Mouse (Mus musculus) heart, embryonic 14.5 days (tissue): ENCODE results near the gene Slc25a51. TPM values are rescaled to one million over a fixed set of nuclear protein-coding genes. Genes with fewer than 3 reads are reported as not detected.

Experiments
- ATAC-seq: fragments of 200-750 bp; cut with Nextera tagmentation; 2 replicates; pipeline ENCODE4 v1.8.0; 2017; ENCODE audit warnings: low read depth, moderate TSS enrichment; ENCODE audit not compliant: insufficient number of reproducible peaks, insufficient read depth, low FRiP score
- H3K27ac ChIP-seq, 2 experiments: fragments of 200-500 bp in 1 of 2; fragments of 300-500 bp in 1 of 2; sonication (generic) in 1 of 2; replicated peaks in 1 of 2; 2 replicates each; pipeline ENCODE4 v1.5.1; 2012 to 2014; ENCODE audit warnings: low read depth in 2 of 2, low read length in 2 of 2, control low read depth in 1 of 2, mild to moderate bottlenecking in 1 of 2, mixed read lengths in 1 of 2; ENCODE audit not compliant: control insufficient read depth in 1 of 2, insufficient read depth in 1 of 2
- H3K27me3 ChIP-seq: fragments of 300-500 bp; sonication (generic); 2 replicates; pipeline ENCODE4 v1.6.1; 2014; ENCODE audit warnings: mild to moderate bottlenecking, low read length, control low read depth; ENCODE audit not compliant: control insufficient read depth, insufficient read depth
- H3K36me3 ChIP-seq: fragments of 300-500 bp; sonication (generic); 2 replicates; pipeline ENCODE4 v1.6.1; 2014; ENCODE audit warnings: mild to moderate bottlenecking, control low read depth, low read length, mixed read lengths; ENCODE audit not compliant: control insufficient read depth, insufficient read depth
- H3K4me1 ChIP-seq, 2 experiments: fragments of 200-500 bp in 1 of 2; fragments of 300-500 bp in 1 of 2; sonication (generic) in 1 of 2; 2 replicates each; pipeline ENCODE4 v1.6.1; 2012 to 2014; ENCODE audit warnings: low read length in 2 of 2, control low read depth in 1 of 2, mixed read lengths in 1 of 2; ENCODE audit not compliant: control insufficient read depth in 2 of 2, insufficient read depth in 2 of 2
- H3K4me2 ChIP-seq: fragments of 300-500 bp; sonication (generic); 2 replicates; pipeline ENCODE4 v1.6.1; 2014; ENCODE audit warnings: mild to moderate bottlenecking, low read length
- H3K4me3 ChIP-seq, 2 experiments: fragments of 200-500 bp in 1 of 2; fragments of 300-500 bp in 1 of 2; sonication (generic) in 1 of 2; 2 replicates each; pipeline ENCODE4 v1.5.1; 2012 to 2014; ENCODE audit warnings: low read length in 2 of 2, mild to moderate bottlenecking in 2 of 2, control low read depth in 1 of 2, low read depth in 1 of 2, moderate library complexity in 1 of 2; ENCODE audit not compliant: control insufficient read depth in 1 of 2, insufficient read depth in 1 of 2
- H3K9ac ChIP-seq: fragments of 300-500 bp; sonication (generic); 2 replicates; pipeline ENCODE4 v1.6.1; 2014; ENCODE audit warnings: mild to moderate bottlenecking, low read length
- H3K9me3 ChIP-seq: fragments of 300-500 bp; sonication (generic); 2 replicates; pipeline ENCODE4 v1.6.1; 2016; ENCODE audit warnings: low read length, control low read depth; ENCODE audit not compliant: control insufficient read depth
- WGBS: fragments of 180-500 bp; shearing (Covaris S2); extraction: QIAGEN DNeasy Blood & Tissue Kit; methylation state at CpG from one replicate; pipeline ENCODE4 v1.1.7; 2014; 5-methylcytosine and 5-hydroxymethylcytosine counted together
- polyA plus RNA-seq: library from polyadenylated mRNA; unstranded; fragments of >200 nt; fragmentation: Nextera tagmentation; extraction: Ambion mirVana; gene quantifications from 2 replicates; pipeline ENCODE4 v1.2.1, GENCODE M21; 2014

Gene Slc25a51
- polyA plus RNA-seq = 74.9 and 77.2 TPM in 2 replicates

DNA sequence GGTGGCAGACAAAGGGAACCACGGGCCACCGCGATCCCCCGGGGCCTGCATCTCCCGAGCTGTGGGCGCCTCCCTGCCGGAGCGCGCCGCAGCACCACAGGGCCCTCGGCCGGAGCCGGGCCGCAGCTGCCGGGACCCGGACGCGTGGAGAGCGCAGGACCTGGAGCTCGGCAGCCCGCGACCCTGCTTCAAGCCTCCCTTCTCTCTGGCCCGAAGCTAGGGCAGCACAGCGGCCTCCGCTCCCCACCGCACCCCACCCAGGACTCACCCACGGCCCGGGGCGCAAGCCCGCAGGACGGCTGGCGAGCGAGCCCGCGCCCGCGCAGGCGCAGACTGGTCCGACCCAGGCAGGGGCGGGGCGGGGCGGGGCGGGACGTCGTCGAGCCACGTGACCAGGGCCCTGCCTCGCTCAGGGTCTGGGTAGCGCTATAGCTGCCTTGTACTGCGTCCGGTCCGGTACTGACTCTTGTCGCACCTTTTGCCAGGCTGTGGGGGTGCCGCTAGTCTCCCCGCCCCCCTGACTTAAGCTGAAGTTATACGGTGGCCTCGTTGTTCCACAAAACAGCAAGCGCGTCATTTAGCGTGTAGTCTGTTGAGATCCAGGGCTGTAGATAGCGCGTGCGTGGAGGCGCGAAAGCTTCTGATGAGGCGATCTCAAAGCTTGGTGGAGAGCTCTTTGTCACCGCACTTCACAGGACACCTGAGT lies at the start of gene Slc25a51:
Slc25a51 (minus strand) TSS at position 340 of the 706 bp plus-strand sequence.
- H3K4me1 ChIP-seq = peaks cover 11 to 33% of the 10 kb centered on the region in 2 experiments
- under 1% methylated on average over 66 of the region's 67 CpGs for WGBS
- H3K27me3 ChIP-seq = no peaks in the 10 kb centered on the region
- H3K36me3 ChIP-seq = peaks cover 13% of the 10 kb centered on the region
- no peaks in the 10 kb centered on the region for H3K9me3 ChIP-seq
- H3K27ac ChIP-seq = peak within 1 kb of the TSS; percentile 81 to 92
- H3K9ac ChIP-seq = peak within 1 kb of the TSS; percentile 98
- H3K4me2 ChIP-seq = peak within 1 kb of the TSS; percentile 89
- ATAC-seq = peak; percentile 97
- peak within 1 kb of the TSS; percentile 85 to 95 for H3K4me3 ChIP-seq

- no peak overlapping the region for H3K4me2 ChIP-seq
- WGBS = 85% methylated on average over 2 of the region's 2 CpGs
- H3K4me1 ChIP-seq = peaks cover 36 to 64% of the 10 kb centered on the region in 2 experiments
Observed at GRCm38 (mm10) chr4:45457543-45457942, 49.0 kb upstream of the Slc25a51 start.

DNA sequence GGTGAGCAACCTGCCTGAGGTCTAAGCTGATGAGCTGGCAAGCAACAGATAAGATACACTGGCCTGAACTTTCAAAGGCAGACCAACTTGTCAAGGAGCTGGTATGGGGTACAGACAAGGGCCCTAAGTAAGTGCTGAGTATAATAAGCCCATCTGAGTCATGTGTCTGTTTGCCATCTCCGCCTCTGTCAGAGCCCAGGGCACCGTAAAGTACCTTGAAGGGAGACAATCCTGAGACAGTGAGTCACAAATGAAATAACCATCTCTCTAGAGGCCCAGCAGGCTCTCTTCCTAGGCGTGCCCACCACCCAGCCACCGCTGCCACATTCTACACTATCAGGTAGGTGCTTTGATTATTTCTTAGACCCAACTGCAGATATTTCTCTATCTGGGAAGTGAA lies 46.4 kb upstream of the Slc25a51 start:
- H3K9me3 ChIP-seq = no peaks in the 10 kb centered on the region
- no peak for ATAC-seq
- H3K4me3 ChIP-seq = no peak overlapping the region
- no peak overlapping the region; a peak in 1 of 4 replicates for H3K27ac ChIP-seq
- H3K36me3 ChIP-seq = peaks cover 44% of the 10 kb centered on the region
- H3K4me2 ChIP-seq = no peak overlapping the region
- 65% methylated on average over 4 of the region's 4 CpGs for WGBS
- peaks cover 32 to 61% of the 10 kb centered on the region in 2 experiments for H3K4me1 ChIP-seq
- H3K9ac ChIP-seq = no peak overlapping the region
- no peaks in the 10 kb centered on the region; the same call in 1 of the 2 replicates for H3K27me3 ChIP-seq

More at GRCm38 (mm10) chr4:45457543-45457942, 49.0 kb upstream of the Slc25a51 start:
- H3K36me3 ChIP-seq = peaks cover 35% of the 10 kb centered on the region
- H3K9me3 ChIP-seq = no peaks in the 10 kb centered on the region
- no peak for ATAC-seq
- no peak overlapping the region for H3K9ac ChIP-seq
- no peak overlapping the region for H3K27ac ChIP-seq
- H3K27me3 ChIP-seq = no peaks in the 10 kb centered on the region
- H3K4me3 ChIP-seq = no peak overlapping the region

- no peak overlapping the region for H3K4me3 ChIP-seq
- peaks cover 44% of the 10 kb centered on the region for H3K36me3 ChIP-seq
- no peak for ATAC-seq
- H3K27ac ChIP-seq = peak overlapping the region in 1 of 2 experiments; percentile 4; a peak in 1 of 4 replicates
- 78% methylated on average over 3 of the region's 3 CpGs for WGBS
- H3K9ac ChIP-seq = peak overlapping the region; percentile 21; the same call in 1 of the 2 replicates
- peaks cover 20 to 49% of the 10 kb centered on the region in 2 experiments; a peak in 3 of 4 replicates for H3K4me1 ChIP-seq
- H3K27me3 ChIP-seq = no peaks in the 10 kb centered on the region; the same call in 1 of the 2 replicates
- no peaks in the 10 kb centered on the region for H3K9me3 ChIP-seq
- no peak overlapping the region for H3K4me2 ChIP-seq
Observed at GRCm38 (mm10) chr4:45453271-45453851, 44.8 kb upstream of the Slc25a51 start.

GRCm38 (mm10) chr4:45452569-45453111 lies 44.1 kb upstream of the Slc25a51 start:
- H3K27me3 ChIP-seq = no peaks in the 10 kb centered on the region; the same call in 1 of the 2 replicates
- H3K9me3 ChIP-seq = no peaks in the 10 kb centered on the region
- WGBS = 65% methylated on average over 7 of the region's 7 CpGs
- no peak overlapping the region for H3K4me3 ChIP-seq
- H3K27ac ChIP-seq = peak overlapping the region in 1 of 2 experiments; percentile 4; a peak in 1 of 4 replicates
- H3K4me1 ChIP-seq = peaks cover 20 to 52% of the 10 kb centered on the region in 2 experiments; a peak in 3 of 4 replicates
- H3K9ac ChIP-seq = peak overlapping the region; percentile 44; the same call in 1 of the 2 replicates
- ATAC-seq = 0 out of 2 replicates have a peak, but pooled peaks have one; percentile 11
- peaks cover 38% of the 10 kb centered on the region for H3K36me3 ChIP-seq
- H3K4me2 ChIP-seq = no peak overlapping the region

- no peak for ATAC-seq
- peaks cover 44 to 73% of the 10 kb centered on the region in 2 experiments for H3K4me1 ChIP-seq
Observed at GRCm38 (mm10) chr4:45449012-45449411, 40.4 kb upstream of the Slc25a51 start.

GRCm38 (mm10) chr4:45448481-45448880 lies 39.9 kb upstream of the Slc25a51 start:
- no peak overlapping the region for H3K4me2 ChIP-seq
- H3K9me3 ChIP-seq = no peaks in the 10 kb centered on the region
- H3K4me3 ChIP-seq = no peak overlapping the region
- 89% methylated on average over 7 of the region's 7 CpGs for WGBS
- H3K27ac ChIP-seq = no peak overlapping the region
- no peak for ATAC-seq
- H3K9ac ChIP-seq = no peak overlapping the region
- H3K36me3 ChIP-seq = peaks cover 26% of the 10 kb centered on the region
- H3K4me1 ChIP-seq = peaks cover 46 to 75% of the 10 kb centered on the region in 2 experiments
- no peaks in the 10 kb centered on the region; the same call in 1 of the 2 replicates for H3K27me3 ChIP-seq

More at GRCm38 (mm10) chr4:45449012-45449411, 40.4 kb upstream of the Slc25a51 start:
- H3K4me3 ChIP-seq = no peak overlapping the region
- no peaks in the 10 kb centered on the region; the same call in 1 of the 2 replicates for H3K27me3 ChIP-seq
- no peak overlapping the region for H3K4me2 ChIP-seq
- no peaks in the 10 kb centered on the region for H3K9me3 ChIP-seq
- no peak overlapping the region for H3K27ac ChIP-seq
- 87% methylated on average over 5 of the region's 5 CpGs for WGBS
- H3K9ac ChIP-seq = no peak overlapping the region
- H3K36me3 ChIP-seq = peaks cover 27% of the 10 kb centered on the region
